Mouse (Mus musculus) midbrain, embryonic 10.5 days (tissue): ENCODE results near the gene 2210011C24Rik. TPM values are rescaled to one million over a fixed set of nuclear protein-coding genes. Genes with fewer than 3 reads are reported as not detected.

Source experiments
- DNase-seq: peaks from one replicate; pipeline ENCODE4 v3.0.0-alpha.2; 2017; ENCODE audit warnings: low spot score
- H3K27ac ChIP-seq: fragments of 300-500 bp; sonication (generic); replicated peaks from 2 replicates; pipeline ENCODE4 v1.5.1; 2016; ENCODE audit warnings: mild to moderate bottlenecking
- H3K27me3 ChIP-seq: fragments of 300-500 bp; sonication (generic); 2 replicates; pipeline ENCODE4 v1.6.1; 2016; ENCODE audit warnings: low read depth, mild to moderate bottlenecking; ENCODE audit not compliant: poor library complexity, severe bottlenecking
- H3K36me3 ChIP-seq: fragments of 300-500 bp; sonication (generic); 2 replicates; pipeline ENCODE4 v1.6.1; 2016; ENCODE audit warnings: mild to moderate bottlenecking, moderate library complexity
- H3K4me1 ChIP-seq: fragments of 300-500 bp; sonication (generic); 2 replicates; pipeline ENCODE4 v1.6.1; 2016
- H3K4me3 ChIP-seq: fragments of 300-500 bp; sonication (generic); 2 replicates; pipeline ENCODE4 v1.5.1; 2016; ENCODE audit warnings: mild to moderate bottlenecking, moderate library complexity
- H3K9me3 ChIP-seq: fragments of 300-500 bp; sonication (generic); replicated peaks from 2 replicates; pipeline ENCODE4 v1.6.1; 2016; ENCODE audit warnings: mild to moderate bottlenecking
- WGBS: fragments of 180-500 bp; shearing (Covaris S2); methylation state at CpG from one replicate; pipeline ENCODE4 v1.1.7; 2016; 5-methylcytosine and 5-hydroxymethylcytosine counted together
- polyA plus RNA-seq: library from polyadenylated mRNA; unstranded; fragments of >200 nt; fragmentation: Nextera tagmentation; extraction: Ambion mirVana; gene quantifications from 2 replicates; pipeline ENCODE4 v1.2.1, GENCODE M21; 2016

2210011C24Rik gene
- polyA plus RNA-seq, 1 experiment from 2014 or later = 0.67 TPM

- Histone ChIP-seq H3K4me1 (peaks cover 20% of the 10 kb centered on the region), H3K27me3 (no peaks in the 10 kb centered on the region), H3K9me3 (no peaks in the 10 kb centered on the region), H3K4me3 (no peak overlapping the region), H3K36me3 (peaks cover 76% of the 10 kb centered on the region), H3K27ac (no peak overlapping the region)
- no peak for DNase-seq
- 88% methylated on average over 8 of the region's 8 CpGs for WGBS
Measured at GRCm38 (mm10) chr8:83980845-83981244, 31.1 kb downstream of the 2210011C24Rik start.

- Histone ChIP-seq H3K9me3 (no peaks in the 10 kb centered on the region), H3K27ac (no peak overlapping the region), H3K36me3 (peaks cover 71% of the 10 kb centered on the region), H3K4me3 (no peak overlapping the region), H3K27me3 (no peaks in the 10 kb centered on the region), H3K4me1 (peaks cover 20% of the 10 kb centered on the region)
- 92% methylated on average over 1 of the region's 1 CpGs for WGBS
- no peak for DNase-seq
Measured at GRCm38 (mm10) chr8:83980250-83980649, 31.7 kb downstream of the 2210011C24Rik start.

- no peak overlapping the region for H3K27ac ChIP-seq
Measured at GRCm38 (mm10) chr8:83978200-83978599, 33.8 kb downstream of the 2210011C24Rik start.

GRCm38 (mm10) chr8:83977646-83978045, 34.3 kb downstream of the 2210011C24Rik start:
- Histone ChIP-seq H3K4me1 (peaks cover 37% of the 10 kb centered on the region), H3K4me3 (no peak overlapping the region), H3K36me3 (peaks cover 48% of the 10 kb centered on the region), H3K27me3 (no peaks in the 10 kb centered on the region), H3K9me3 (no peaks in the 10 kb centered on the region), H3K27ac (no peak overlapping the region)
- DNase-seq = no peak
- 77% methylated on average over 6 of the region's 6 CpGs for WGBS

More at GRCm38 (mm10) chr8:83978200-83978599, 33.8 kb downstream of the 2210011C24Rik start:
- peaks cover 54% of the 10 kb centered on the region for H3K36me3 ChIP-seq
- H3K9me3 ChIP-seq = no peaks in the 10 kb centered on the region
- WGBS = 82% methylated on average over 9 of the region's 9 CpGs
- no peaks in the 10 kb centered on the region for H3K27me3 ChIP-seq
- no peak overlapping the region for H3K4me3 ChIP-seq
- no peak for DNase-seq
- peaks cover 36% of the 10 kb centered on the region for H3K4me1 ChIP-seq

- Histone ChIP-seq H3K27me3 (no peaks in the 10 kb centered on the region), H3K27ac (no peak overlapping the region), H3K4me1 (peaks cover 44% of the 10 kb centered on the region), H3K4me3 (no peak overlapping the region), H3K9me3 (no peaks in the 10 kb centered on the region), H3K36me3 (peaks cover 40% of the 10 kb centered on the region)
- 87% methylated on average over 5 of the region's 5 CpGs for WGBS
- no peak for DNase-seq
Measured at GRCm38 (mm10) chr8:83976779-83977350, 35.1 kb downstream of the 2210011C24Rik start.

- Histone ChIP-seq H3K4me3 (no peak overlapping the region; the same call in 1 of the 2 replicates), H3K36me3 (peaks cover 33% of the 10 kb centered on the region), H3K9me3 (no peaks in the 10 kb centered on the region), H3K27me3 (no peaks in the 10 kb centered on the region), H3K4me1 (peaks cover 50% of the 10 kb centered on the region), H3K27ac (no peak overlapping the region)
- no peak for DNase-seq
- 94% methylated on average over 4 of the region's 4 CpGs for WGBS
Measured at GRCm38 (mm10) chr8:83976101-83976630, 35.8 kb downstream of the 2210011C24Rik start.

- WGBS = 85% methylated on average over 4 of the region's 4 CpGs
- H3K4me1 ChIP-seq = peaks cover 50% of the 10 kb centered on the region
- peaks cover 24% of the 10 kb centered on the region for H3K36me3 ChIP-seq
- no peak for DNase-seq
- peak overlapping the region; percentile 89 for H3K4me3 ChIP-seq
- no peaks in the 10 kb centered on the region for H3K9me3 ChIP-seq
- H3K27me3 ChIP-seq = no peaks in the 10 kb centered on the region
- H3K27ac ChIP-seq = no peak overlapping the region
Measured at GRCm38 (mm10) chr8:83974521-83974920, 37.5 kb downstream of the 2210011C24Rik start.

GRCm38 (mm10) chr8:83973161-83974031, 38.6 kb downstream of the 2210011C24Rik start:
- Histone ChIP-seq H3K4me1 (peaks cover 48% of the 10 kb centered on the region), H3K27ac (peak overlapping the region; percentile 92), H3K27me3 (no peaks in the 10 kb centered on the region), H3K4me3 (peak overlapping the region; percentile 89), H3K9me3 (no peaks in the 10 kb centered on the region), H3K36me3 (peaks cover 27% of the 10 kb centered on the region)
- DNase-seq = no peak
- WGBS = 7% methylated on average over 22 of the region's 37 CpGs

GRCm38 (mm10) chr8:83972150-83973120, 39.5 kb downstream of the 2210011C24Rik start, which contains the start of gene Prkaca:
Gene Prkaca, plus strand, starts transcription at chr8:83972993.
- Histone ChIP-seq H3K4me1 (peaks cover 39% of the 10 kb centered on the region), H3K4me3 (peak within 1 kb of the TSS; percentile 89), H3K27me3 (no peaks in the 10 kb centered on the region), H3K9me3 (no peaks in the 10 kb centered on the region), H3K27ac (peak within 1 kb of the TSS; percentile 92), H3K36me3 (peaks cover 31% of the 10 kb centered on the region)
- WGBS = under 1% methylated on average over 79 of the region's 94 CpGs
- DNase-seq = peak; percentile 99

GRCm38 (mm10) chr8:83971661-83972060, 40.3 kb downstream of the 2210011C24Rik start:
- peak overlapping the region; percentile 92 for H3K27ac ChIP-seq
- WGBS = 75% methylated on average over 6 of the region's 6 CpGs

GRCm38 (mm10) chr8:83971121-83971520, 40.9 kb downstream of the 2210011C24Rik start:
- no peak overlapping the region for H3K27ac ChIP-seq
- peaks cover 44% of the 10 kb centered on the region for H3K36me3 ChIP-seq
- H3K9me3 ChIP-seq = no peaks in the 10 kb centered on the region
- peaks cover 30% of the 10 kb centered on the region for H3K4me1 ChIP-seq
- H3K4me3 ChIP-seq = 0 out of 2 replicates have a peak overlapping the region, but pooled peaks have one; percentile 89
- H3K27me3 ChIP-seq = no peaks in the 10 kb centered on the region
- WGBS = 88% methylated on average over 4 of the region's 4 CpGs
- no peak for DNase-seq

More at GRCm38 (mm10) chr8:83971661-83972060, 40.3 kb downstream of the 2210011C24Rik start:
- H3K4me3 ChIP-seq = peak overlapping the region; percentile 89
- peaks cover 31% of the 10 kb centered on the region for H3K4me1 ChIP-seq
- H3K27me3 ChIP-seq = no peaks in the 10 kb centered on the region
- H3K9me3 ChIP-seq = no peaks in the 10 kb centered on the region
- no peak for DNase-seq
- H3K36me3 ChIP-seq = peaks cover 38% of the 10 kb centered on the region

- H3K27me3 ChIP-seq = no peaks in the 10 kb centered on the region
- WGBS = 95% methylated on average over 7 of the region's 7 CpGs
- H3K27ac ChIP-seq = no peak overlapping the region
- H3K9me3 ChIP-seq = no peaks in the 10 kb centered on the region
- H3K4me1 ChIP-seq = peaks cover 13% of the 10 kb centered on the region
- H3K4me3 ChIP-seq = no peak overlapping the region
- peaks cover 68% of the 10 kb centered on the region for H3K36me3 ChIP-seq
- DNase-seq = no peak
Measured at GRCm38 (mm10) chr8:83967701-83968100, 44.3 kb downstream of the 2210011C24Rik start.
